Mouse (Mus musculus) kidney, postnatal 25 days (tissue): ENCODE measurements at regions not wholly inside any gene's neighbourhood (a gene's known extent, or its start where the extent isn't known, plus 50 kb on each side); places are given as distances from the start of the nearest gene placed in this dataset.
A peak's percentile ranks its signal among the peaks of the same experiment; 100 is the strongest.

Source experiments
- DNase-seq, 2 experiments: peaks; one replicate each; pipeline ENCODE4 v3.0.0; 2021; ENCODE audit warnings: mixed read lengths in 2 of 2

GRCm38 (mm10) chr3:118418981-118419380 is 142.9 kb upstream of the Dpyd start:
- no peak for DNase-seq

GRCm38 (mm10) chr3:118421701-118422100 is 140.2 kb upstream of the Dpyd start:
- no peak for DNase-seq

DNA sequence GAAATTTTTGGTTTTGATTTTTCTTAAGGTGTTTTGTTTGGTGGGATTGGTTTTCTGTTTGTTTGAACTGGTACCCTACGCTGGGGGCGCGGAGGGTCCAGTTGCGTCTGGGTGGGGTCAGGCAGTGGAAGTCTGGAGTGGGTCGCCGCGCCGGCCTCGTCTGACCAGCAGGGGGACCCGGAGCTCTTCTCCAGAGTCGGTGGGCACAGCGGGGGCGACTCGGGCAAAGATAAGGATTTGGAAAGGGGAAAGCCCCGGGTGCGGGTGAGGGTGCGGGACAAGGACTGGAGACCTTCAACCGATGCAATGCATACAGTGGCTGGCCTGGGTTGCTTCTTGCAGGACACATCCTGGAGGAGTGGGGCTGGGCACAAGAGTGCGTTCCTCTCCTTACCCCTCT is 136.2 kb upstream of the Dpyd start:
- peak in 1 of 2 experiments; percentile 31 for DNase-seq

- peak; percentile 37 to 67 for DNase-seq
Observed at GRCm38 (mm10) chr3:118428523-118428922, 133.4 kb upstream of the Dpyd start.

- DNase-seq, result peak in 1 of 2 experiments; percentile 34
Observed at GRCm38 (mm10) chr3:118429825-118430630, 131.9 kb upstream of the Dpyd start.

- DNase-seq, result no peak
Observed at GRCm38 (mm10) chr3:118430631-118430906, 131.4 kb upstream of the Dpyd start.

- peak; percentile 81 to 82 for DNase-seq
Observed at GRCm38 (mm10) chr3:118431031-118431723, 130.8 kb upstream of the Dpyd start.

DNA sequence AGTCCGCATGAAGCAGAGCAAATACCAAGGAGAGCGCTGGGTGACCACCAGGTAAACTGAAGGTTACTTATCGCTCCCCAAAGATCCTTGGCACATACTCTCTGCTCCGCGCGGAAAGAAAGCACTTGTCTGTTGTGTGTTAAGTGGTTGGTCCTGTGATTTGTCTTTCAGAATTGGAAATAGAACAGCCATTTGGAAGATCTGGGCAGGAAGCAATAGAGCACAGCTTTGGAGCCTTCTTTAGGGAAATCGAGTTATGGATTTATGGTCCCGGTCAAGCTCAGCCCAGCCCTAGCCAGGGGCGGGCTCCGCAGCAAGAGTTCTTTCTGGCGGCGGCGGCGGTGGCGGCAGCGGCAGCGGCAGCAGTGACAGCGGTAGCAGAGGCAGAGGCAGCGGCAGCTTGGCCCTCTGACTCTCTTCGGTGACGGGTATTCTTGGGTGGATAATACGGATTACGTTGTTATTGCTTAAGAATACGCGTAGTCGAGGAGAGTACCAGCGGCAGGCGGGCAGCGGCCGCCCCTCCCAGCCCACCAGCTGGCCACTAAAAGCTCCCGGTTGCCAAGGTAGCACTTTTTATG is 128.4 kb upstream of the Dpyd start:
- peak in 1 of 2 experiments; percentile 32 for DNase-seq

DNA sequence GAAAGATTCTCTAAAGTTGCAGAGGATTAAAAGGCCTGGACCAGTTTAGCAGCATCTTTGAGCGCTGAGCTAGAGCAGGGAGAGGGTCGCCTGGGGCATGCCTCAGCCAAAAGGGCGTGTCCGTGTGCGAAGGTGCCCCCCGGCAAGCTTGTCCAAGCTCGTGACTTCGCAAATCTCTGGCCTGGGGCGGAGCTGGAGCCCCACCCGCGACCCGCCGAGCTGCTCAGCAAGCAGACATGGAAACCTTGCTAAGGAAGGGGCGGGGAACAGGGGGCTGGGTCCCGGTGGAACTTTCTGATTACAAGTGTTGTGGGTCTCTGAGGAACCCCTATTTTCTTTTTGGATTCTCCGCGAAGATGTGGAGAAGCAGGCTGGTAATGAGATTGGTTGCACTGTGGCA is 127.6 kb upstream of the Dpyd start:
- DNase-seq, result no peak

GRCm38 (mm10) chr3:118434847-118435246 is 127.1 kb upstream of the Dpyd start:
- DNase-seq, result no peak

DNA sequence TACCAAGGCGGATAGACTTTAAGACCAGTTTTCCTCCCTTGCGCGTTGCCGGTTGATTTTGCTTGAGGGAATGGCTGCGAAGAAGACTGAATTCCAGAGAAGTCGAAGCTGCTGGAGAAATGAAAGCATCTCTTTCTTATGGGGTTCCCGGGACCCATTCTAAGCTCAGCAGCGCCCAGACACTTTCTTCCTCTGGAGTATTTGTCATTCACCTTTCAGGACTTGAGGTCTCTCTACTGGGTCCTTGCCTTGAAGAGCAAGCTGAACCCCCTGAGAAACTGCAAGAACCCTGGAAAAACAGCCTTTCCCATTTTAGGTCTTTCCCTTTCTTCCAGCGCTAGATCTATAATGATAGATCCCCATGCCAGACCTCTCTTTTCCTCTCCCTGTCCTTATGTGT is 126.7 kb upstream of the Dpyd start:
- DNase-seq, result no peak

GRCm38 (mm10) chr3:118443742-118444332 is 118.1 kb upstream of the Dpyd start:
- no peak for DNase-seq

DNA sequence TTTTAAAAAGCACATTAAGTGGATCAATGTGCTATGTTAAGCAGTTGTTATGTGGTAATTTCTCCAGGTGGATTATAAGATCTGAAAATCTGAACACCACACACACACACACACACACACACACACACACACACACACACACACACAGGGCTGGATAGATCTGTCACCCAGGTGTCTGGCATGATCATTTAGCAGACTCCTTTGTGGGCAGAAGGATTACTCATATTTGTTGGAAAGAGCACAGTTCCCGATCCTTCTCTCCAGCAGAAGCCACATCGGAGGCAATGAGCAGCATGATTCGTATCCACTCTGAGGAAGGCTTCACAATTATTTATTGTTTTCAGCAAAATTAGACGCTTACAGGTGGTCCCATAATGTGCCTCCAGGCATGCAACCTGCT is 116.6 kb upstream of the Dpyd start:
- no peak for DNase-seq

GRCm38 (mm10) chr3:118459636-118460035 is 102.3 kb upstream of the Dpyd start:
- no peak for DNase-seq

GRCm38 (mm10) chr3:118465611-118466010 is 96.3 kb upstream of the Dpyd start:
- no peak for DNase-seq

- DNase-seq, result no peak
Observed at GRCm38 (mm10) chr3:118472215-118472799, 89.6 kb upstream of the Dpyd start.

DNA sequence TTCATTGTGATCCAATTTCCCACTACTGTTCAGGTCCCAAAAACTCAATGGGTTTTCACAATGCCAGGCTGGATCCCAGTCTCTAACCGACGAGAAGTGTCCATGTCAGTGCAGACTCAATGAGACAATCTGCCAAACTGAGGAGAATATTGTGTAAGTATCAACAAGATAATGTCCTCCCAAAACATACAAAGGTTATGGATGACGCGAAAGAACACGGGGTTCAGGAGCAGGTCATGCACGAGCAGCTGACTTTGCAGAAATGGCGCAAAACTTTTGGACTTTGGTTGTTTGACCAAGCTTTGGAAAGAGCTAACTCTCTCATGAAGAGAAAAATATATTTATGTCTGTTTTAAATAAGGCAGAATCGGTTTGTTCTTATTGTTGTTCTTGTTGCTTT is 83.9 kb upstream of the Dpyd start:
- peak in 1 of 2 experiments; percentile 38 for DNase-seq

DNA sequence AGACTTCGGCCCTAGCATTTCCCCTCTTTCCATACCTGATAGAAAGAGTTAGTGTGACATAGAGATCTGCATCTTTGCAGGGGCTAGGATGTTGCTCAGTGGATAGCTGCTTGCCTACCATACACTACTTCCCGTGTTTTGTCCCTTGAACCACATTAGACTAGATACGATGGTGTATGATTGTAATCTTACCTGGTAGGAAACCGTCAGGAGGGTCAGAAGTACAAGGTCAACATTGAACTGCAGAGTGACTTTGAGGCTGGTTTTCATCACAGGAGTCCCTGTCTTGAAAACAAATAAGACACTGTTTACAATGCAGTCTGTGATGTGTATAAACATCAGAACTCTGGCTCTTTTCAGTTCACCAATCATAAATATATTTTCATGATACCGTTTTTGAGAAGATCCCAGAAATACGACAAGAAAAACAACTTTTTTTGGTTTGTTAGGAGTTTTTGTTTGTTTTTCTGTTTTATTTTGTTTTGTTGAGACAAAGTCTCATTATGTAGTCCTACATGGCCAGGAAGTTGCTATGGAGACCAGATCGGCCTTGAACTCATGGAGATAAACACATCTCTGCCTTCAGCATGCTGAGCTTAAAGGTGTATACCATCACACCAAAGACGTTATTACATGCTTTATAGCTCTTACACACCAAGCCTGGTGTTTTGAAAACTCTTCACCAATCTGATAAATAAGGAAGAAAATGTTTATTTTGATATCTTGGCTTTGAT is 81.2 kb upstream of the Dpyd start:
- DNase-seq, result no peak

DNA sequence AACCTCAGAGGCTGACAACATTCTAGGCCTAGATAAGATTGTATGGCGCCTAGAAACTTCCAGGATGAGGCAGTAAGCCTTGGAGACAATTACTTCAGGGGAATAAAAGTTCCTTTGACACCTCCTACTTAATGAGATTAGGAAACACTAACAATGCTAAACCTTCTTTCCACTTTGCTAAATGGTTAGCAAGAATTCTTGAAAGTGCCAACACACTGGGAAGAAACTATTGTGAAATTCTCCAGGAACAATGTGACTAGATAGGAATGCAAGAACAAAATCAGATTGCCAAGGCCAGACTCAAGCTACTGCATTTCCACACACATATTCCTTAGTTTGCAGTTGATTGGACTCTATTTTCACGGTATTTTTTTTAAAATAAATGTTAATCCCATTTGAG is 76.0 kb upstream of the Dpyd start:
- no peak for DNase-seq

GRCm38 (mm10) chr3:118487408-118487807 is 74.5 kb upstream of the Dpyd start:
- DNase-seq, result no peak

DNA sequence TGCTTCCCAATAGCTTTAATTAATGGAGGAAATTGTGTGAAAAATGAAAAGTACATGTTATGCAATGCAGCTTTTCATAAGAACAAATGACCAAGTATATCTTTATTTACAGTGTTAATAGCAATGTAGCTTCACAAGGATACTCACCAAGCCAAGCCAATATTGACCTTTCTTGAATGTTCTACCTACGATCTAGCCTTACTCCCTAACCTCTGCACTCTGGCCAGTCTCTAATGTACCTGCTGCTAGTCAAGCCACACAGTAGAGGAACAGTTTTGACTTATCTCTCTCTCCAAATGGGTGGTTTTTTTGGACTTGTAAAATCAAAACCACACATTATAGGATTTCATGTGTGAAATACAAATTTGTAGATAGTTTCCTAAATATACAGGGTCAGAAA is 70.8 kb upstream of the Dpyd start:
- no peak for DNase-seq

GRCm38 (mm10) chr3:118491871-118492270 is 70.1 kb upstream of the Dpyd start:
- no peak for DNase-seq

DNA sequence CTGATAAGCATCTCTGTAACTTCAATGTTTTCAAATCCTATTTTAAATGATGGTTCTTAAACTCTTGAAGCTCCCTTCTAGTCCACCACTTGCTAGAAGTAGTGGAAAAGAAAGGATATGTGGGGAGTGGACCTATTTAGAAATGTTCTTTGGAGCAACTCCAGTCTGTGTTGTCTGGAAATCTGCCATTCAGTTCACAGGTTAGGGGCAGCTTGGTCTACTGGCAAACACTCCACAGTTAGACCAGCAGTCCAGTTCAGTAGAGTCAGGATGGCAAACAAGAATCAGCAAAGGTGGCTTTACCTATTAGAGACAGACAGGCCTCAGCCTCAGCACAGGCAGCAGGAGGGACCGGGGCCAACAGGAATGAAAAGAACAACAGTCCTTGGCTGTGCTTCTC is 67.3 kb upstream of the Dpyd start:
- DNase-seq, result no peak
